Mouse (Mus musculus): ENCODE data around the gene Fndc3b.

DNA sequence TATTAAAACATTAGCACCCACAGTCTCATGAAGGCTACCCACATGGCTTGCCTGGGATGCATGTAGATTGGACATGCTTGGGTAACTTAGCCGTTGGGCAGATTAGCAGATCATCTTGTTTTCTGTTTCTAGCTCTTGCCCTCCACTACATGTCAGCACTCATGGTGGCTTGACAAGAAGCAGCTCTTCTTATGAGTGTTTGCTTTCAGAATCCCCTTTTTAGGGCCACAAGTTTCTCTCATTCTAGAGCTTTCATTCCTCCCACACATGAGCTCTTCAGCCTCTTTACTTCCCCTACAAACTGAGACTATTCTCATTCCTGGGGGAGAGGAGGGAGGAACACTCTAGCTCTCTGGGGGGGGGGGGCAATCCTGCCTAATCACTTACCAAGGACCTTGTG lies 321.2 kb downstream of the Fndc3b start:
- TF ChIP-seq CTCF (conservative IDR thresholded peaks at IDR 0.05; ENCODE audit: insufficient read depth, insufficient read length, low read depth, low read length) (no peak), POLR2A (IDR thresholded peaks at IDR 0.05; ENCODE audit: low read depth, low read length) (no peak)

Data from kidney, adult 2 months (tissue).